Mouse (Mus musculus) liver, embryonic 14.5 days (tissue): Measurements from ENCODE around the gene Rimbp2. TPM values are rescaled to one million over a fixed set of nuclear protein-coding genes. Genes with fewer than 3 reads are reported as not detected.

Source experiments
- ATAC-seq: fragments of 200-750 bp; cut with Nextera tagmentation; 2 replicates; pipeline ENCODE4 v1.8.0; 2017; ENCODE audit warnings: moderate number of reproducible peaks, mild to moderate bottlenecking, moderate library complexity; ENCODE audit not compliant: insufficient read depth
- DNase-seq, 3 experiments: peaks; one replicate each; pipeline ENCODE4 v3.0.0-alpha.2; 2012 to 2013; ENCODE audit warnings: low read depth in 3 of 3, low spot score in 3 of 3
- H3K27ac ChIP-seq: fragments of 300-500 bp; sonication (generic); 2 replicates; pipeline ENCODE4 v1.5.1; 2014; ENCODE audit warnings: moderate library complexity, mild to moderate bottlenecking, control low read depth, inconsistent platforms
- H3K27me3 ChIP-seq: fragments of 300-500 bp; sonication (generic); 2 replicates; pipeline ENCODE4 v1.6.1; 2014; ENCODE audit warnings: mild to moderate bottlenecking, low read length, moderate library complexity; ENCODE audit not compliant: control insufficient read depth, insufficient read depth
- H3K36me3 ChIP-seq: fragments of 300-500 bp; sonication (generic); replicated peaks from 2 replicates; pipeline ENCODE4 v1.6.1; 2014; ENCODE audit warnings: low read depth; ENCODE audit not compliant: control insufficient read depth, insufficient read depth
- H3K4me1 ChIP-seq, 2 experiments: fragments of 200-500 bp in 1 of 2; fragments of 300-500 bp in 1 of 2; sonication (generic) in 1 of 2; replicated peaks; 2 replicates each; pipeline ENCODE4 v1.6.1; 2012 to 2014; ENCODE audit warnings: antibody characterized with exemption in 1 of 2, inconsistent platforms in 1 of 2, low read length in 1 of 2; ENCODE audit not compliant: control insufficient read depth in 2 of 2, insufficient read depth in 2 of 2
- H3K4me2 ChIP-seq: fragments of 300-500 bp; sonication (generic); 2 replicates; pipeline ENCODE4 v1.6.1; 2014; ENCODE audit warnings: low read depth, mild to moderate bottlenecking, control low read depth, moderate library complexity
- H3K4me3 ChIP-seq, 2 experiments: fragments of 200-500 bp in 1 of 2; fragments of 300-500 bp in 1 of 2; sonication (generic) in 1 of 2; 2 replicates each; pipeline ENCODE4 v1.5.1; 2012 to 2014; ENCODE audit warnings: low read depth in 2 of 2, low read length in 2 of 2, mild to moderate bottlenecking in 2 of 2, control low read depth in 1 of 2, inconsistent platforms in 1 of 2, moderate library complexity in 1 of 2; ENCODE audit not compliant: insufficient read depth in 1 of 2
- H3K9ac ChIP-seq: fragments of 300-500 bp; sonication (generic); replicated peaks from 2 replicates; pipeline ENCODE4 v1.6.1; 2014; ENCODE audit warnings: mild to moderate bottlenecking, control low read depth, moderate library complexity
- H3K9me3 ChIP-seq: fragments of 300-500 bp; sonication (generic); 2 replicates; pipeline ENCODE4 v1.6.1; 2016; ENCODE audit warnings: low read length, mixed read lengths; ENCODE audit not compliant: control insufficient read depth
- CTCF ChIP-seq: IDR thresholded peaks from 2 replicates; pipeline ENCODE4 v1.5.1; 2016; ENCODE audit warnings: antibody characterized with exemption, low read depth, control low read depth
- EP300 ChIP-seq: IDR thresholded peaks from 2 replicates; pipeline ENCODE4 v1.6.1; 2016; ENCODE audit warnings: antibody characterized with exemption, low read depth
- WGBS: fragments of 180-500 bp; shearing (Covaris S2); extraction: QIAGEN DNeasy Blood & Tissue Kit; methylation state at CpG from one replicate; pipeline ENCODE4 v1.1.7; 2014; ENCODE audit not compliant: insufficient replicate concordance; 5-methylcytosine and 5-hydroxymethylcytosine counted together
- polyA plus RNA-seq, 2 experiments: library from polyadenylated mRNA; depleted of rRNA in 1 of 2; stranded (reverse) in 1 of 2; unstranded in 1 of 2; fragments of >200 nt; fragmentation: Nextera tagmentation in 1 of 2; extraction: Ambion mirVana in 1 of 2; gene quantifications; 2 replicates each; pipeline versions ENCODE4 v1.2.1 to v1.2.3; 2012 to 2014

Gene Rimbp2
- polyA plus RNA-seq, 2 experiments, result 0.01 TPM; not detected in 1

GRCm38 (mm10) chr5:128781621-128782020 is 171.7 kb downstream of the Rimbp2 start:
- Histone ChIP-seq H3K27me3 (no peaks in the 10 kb centered on the region), H3K27ac (no peak overlapping the region), H3K9me3 (no peaks in the 10 kb centered on the region), H3K36me3 (no peaks in the 10 kb centered on the region), H3K4me2 (no peak overlapping the region), H3K9ac (no peak overlapping the region), H3K4me3 (no peak overlapping the region), H3K4me1 (no peaks in the 10 kb centered on the region)
- WGBS, result 62% methylated on average over 18 of the region's 22 CpGs
- DNase-seq, result no peak
- no peak for ATAC-seq
- TF ChIP-seq EP300 (no peak), CTCF (no peak)

DNA sequence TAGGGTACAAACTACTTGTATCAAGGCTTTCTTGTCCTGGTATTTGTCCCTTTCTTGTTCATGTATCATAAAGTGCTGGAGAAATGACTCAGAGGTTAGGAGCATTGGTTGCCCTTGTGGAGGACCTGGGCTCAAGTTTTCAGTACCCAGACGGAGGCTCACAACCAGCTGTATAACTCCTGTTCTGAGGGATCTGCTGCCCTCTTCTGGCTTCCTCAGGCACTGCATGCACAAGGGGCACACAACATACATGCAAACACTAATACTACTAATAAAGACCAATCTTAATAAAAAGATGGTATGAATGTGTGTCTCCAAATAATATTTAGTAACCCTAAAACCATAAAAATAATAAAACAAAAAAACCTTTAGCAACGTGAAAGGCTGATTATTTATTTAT is 176.9 kb downstream of the Rimbp2 start:
- DNase-seq, result no peak
- no peak overlapping the region for H3K27ac ChIP-seq
- H3K36me3 ChIP-seq, result no peaks in the 10 kb centered on the region
- no peak overlapping the region for H3K9ac ChIP-seq
- TF ChIP-seq CTCF (peak; percentile 34), EP300 (no peak)
- no peak overlapping the region for H3K4me2 ChIP-seq
- no peaks in the 10 kb centered on the region for H3K9me3 ChIP-seq
- no peaks in the 10 kb centered on the region for H3K4me1 ChIP-seq
- H3K4me3 ChIP-seq, result no peak overlapping the region
- H3K27me3 ChIP-seq, result no peaks in the 10 kb centered on the region
- no peak for ATAC-seq
- 49% methylated on average over 2 of the region's 2 CpGs for WGBS

- Histone ChIP-seq H3K4me3 (no peak overlapping the region), H3K27me3 (no peaks in the 10 kb centered on the region), H3K36me3 (no peaks in the 10 kb centered on the region), H3K9ac (no peak overlapping the region), H3K4me2 (no peak overlapping the region), H3K27ac (no peak overlapping the region), H3K9me3 (no peaks in the 10 kb centered on the region), H3K4me1 (no peaks in the 10 kb centered on the region)
- TF ChIP-seq EP300 (no peak), CTCF (no peak)
- 13% methylated on average over 10 of the region's 10 CpGs for WGBS
- ATAC-seq, result no peak
- DNase-seq, result no peak
Measured at GRCm38 (mm10) chr5:128769026-128769631, 184.2 kb downstream of the Rimbp2 start.

DNA sequence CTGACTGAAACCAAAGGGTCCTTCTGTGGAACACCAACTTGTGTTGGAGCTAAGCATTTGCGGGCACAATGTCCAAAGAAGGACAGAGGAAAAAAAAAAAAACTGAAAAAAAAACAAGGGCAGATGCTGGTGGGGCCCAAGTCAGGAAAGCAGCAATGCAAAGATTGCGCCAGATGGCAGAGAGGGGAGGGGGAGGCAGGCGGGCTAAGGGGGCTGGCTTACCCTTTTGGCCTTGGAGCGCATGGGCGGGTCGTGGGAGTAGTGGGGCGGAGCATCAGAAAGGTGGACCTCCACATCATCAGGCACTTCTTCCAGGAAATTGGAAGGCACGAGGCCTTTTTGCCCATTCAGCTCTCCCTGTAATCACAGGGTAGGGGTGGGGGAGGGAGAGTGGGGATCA is 192.2 kb downstream of the Rimbp2 start:
- TF ChIP-seq CTCF (no peak), EP300 (no peak)
- H3K4me1 ChIP-seq, result no peaks in the 10 kb centered on the region
- H3K4me3 ChIP-seq, result no peak overlapping the region
- no peaks in the 10 kb centered on the region for H3K9me3 ChIP-seq
- ATAC-seq (no peak), DNase-seq (no peak)
- no peak overlapping the region for H3K27ac ChIP-seq
- no peak overlapping the region for H3K9ac ChIP-seq
- H3K36me3 ChIP-seq, result no peaks in the 10 kb centered on the region
- 30% methylated on average over 8 of the region's 8 CpGs for WGBS
- no peak overlapping the region for H3K4me2 ChIP-seq
- H3K27me3 ChIP-seq, result no peaks in the 10 kb centered on the region

- Histone ChIP-seq H3K27me3 (no peaks in the 10 kb centered on the region), H3K27ac (no peak overlapping the region), H3K36me3 (no peaks in the 10 kb centered on the region), H3K4me1 (no peaks in the 10 kb centered on the region), H3K4me2 (no peak overlapping the region), H3K9me3 (no peaks in the 10 kb centered on the region), H3K9ac (no peak overlapping the region), H3K4me3 (no peak overlapping the region)
- no peak for DNase-seq
- no peak for ATAC-seq
- TF ChIP-seq CTCF (no peak), EP300 (no peak)
- 61% methylated on average over 8 of the region's 8 CpGs for WGBS
Measured at GRCm38 (mm10) chr5:128746261-128746660, 207.0 kb downstream of the Rimbp2 start.
